Mouse (Mus musculus): ENCODE data around the gene Usp17lc. TPM values are rescaled to one million over a fixed set of nuclear protein-coding genes. Genes with fewer than 3 reads are reported as not detected.
"Not testable (repeated sequence)": the region's sequence is repeated elsewhere in the genome, so short reads cannot be mapped to it uniquely, and the experiment has no call there.

The Usp17lc gene
- not detected for total RNA-seq (2021)

- DNase-seq (ENCODE audit: extremely low spot score in 1 of 2, low spot score in 1 of 2) = not testable (repeated sequence)
Measured at GRCm38 (mm10) chr7:103414772-103415171, at the start of gene Usp17lc. Gene Usp17lc, plus strand, starts transcription at chr7:103415072.

- DNase-seq (ENCODE audit: extremely low spot score in 1 of 2, low spot score in 1 of 2) = no peak
Measured at GRCm38 (mm10) chr7:103386077-103386476, 28.8 kb upstream of the Usp17lc start, which contains the start of gene Olfr603. Gene Olfr603, minus strand, starts transcription at chr7:103386177.

GRCm38 (mm10) chr7:103397758-103398157 lies 17.1 kb upstream of the Usp17lc start:
- DNase-seq (ENCODE audit: extremely low spot score in 1 of 2, low spot score in 1 of 2) = no peak

- DNase-seq (ENCODE audit: extremely low spot score in 1 of 2, low spot score in 1 of 2) = no peak
Measured at GRCm38 (mm10) chr7:103398981-103399380, 15.9 kb upstream of the Usp17lc start.

- DNase-seq (ENCODE audit: extremely low spot score in 1 of 2, low spot score in 1 of 2) = not testable (repeated sequence)
Measured at GRCm38 (mm10) chr7:103406521-103407055, 8.3 kb upstream of the Usp17lc start.

DNA sequence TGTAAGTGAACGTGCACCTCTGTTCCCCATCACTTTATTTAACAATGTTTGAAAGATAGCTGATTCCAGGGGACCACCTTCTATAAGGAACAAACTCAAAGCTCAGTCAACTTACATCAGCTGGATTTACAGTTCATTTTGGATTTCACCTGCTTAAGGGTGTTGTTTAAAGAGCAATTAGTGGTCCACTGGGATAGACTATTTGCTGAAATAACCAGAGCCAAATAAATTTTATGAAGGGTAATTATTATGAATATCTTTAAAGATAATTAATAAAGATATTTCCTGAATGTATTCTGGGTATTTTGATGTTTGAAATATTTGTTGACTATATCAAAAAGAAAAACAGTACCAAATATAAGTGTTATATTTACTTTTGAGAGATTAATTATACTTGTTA lies 30.5 kb downstream of the Usp17lc start, which contains the start of gene Olfr605:
Gene Olfr605 (minus strand): TSS at position 101 of the 400 bp plus-strand sequence.
- no peak for DNase-seq (ENCODE audit: extremely low spot score in 1 of 2, low spot score in 1 of 2)

DNA sequence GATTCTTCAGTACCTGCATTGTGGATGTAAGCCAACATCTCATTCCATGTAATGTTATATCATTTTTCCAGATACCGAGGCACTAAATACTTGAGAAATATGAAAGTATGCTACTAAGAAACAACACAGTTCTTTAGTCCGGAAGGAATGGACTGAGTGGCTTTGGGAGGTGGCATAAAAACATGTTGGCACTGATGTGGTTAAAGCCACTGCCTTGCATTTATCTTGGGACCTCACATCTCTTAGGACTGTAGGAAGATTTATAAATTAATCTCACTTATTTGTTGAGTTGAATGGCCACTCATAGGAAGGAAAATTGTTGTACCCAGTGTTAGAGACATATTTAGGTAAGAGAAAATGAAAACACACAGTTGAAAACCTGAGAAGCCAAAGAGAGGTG lies 33.9 kb downstream of the Usp17lc start, which contains the start of gene Olfr606:
Gene Olfr606 (plus strand): TSS at position 301 of the 400 bp plus-strand sequence.
- DNase-seq (ENCODE audit: extremely low spot score in 1 of 2, low spot score in 1 of 2) = no peak

DNA sequence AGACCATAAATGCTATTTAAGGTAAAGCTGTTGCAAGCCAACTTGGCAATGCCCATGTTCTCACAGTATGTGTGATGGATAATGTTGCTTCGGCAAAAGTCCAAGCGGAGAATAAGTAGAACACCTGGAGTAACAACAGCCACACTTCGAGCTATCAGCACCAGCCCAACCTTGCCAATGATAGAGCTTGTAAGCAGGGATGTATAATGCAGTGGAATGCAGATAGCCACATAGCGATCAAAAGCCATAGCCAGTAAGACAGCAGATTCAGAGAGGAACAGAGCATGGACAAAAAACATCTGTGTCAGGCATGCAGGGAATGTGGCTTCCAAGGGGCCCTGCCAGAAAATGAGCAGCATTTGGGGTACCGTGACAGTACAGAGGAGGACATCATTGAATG lies 45.7 kb downstream of the Usp17lc start:
- DNase-seq (ENCODE audit: extremely low spot score in 1 of 2, low spot score in 1 of 2) = no peak

Small RNA genes within 50 kb of the gene (microRNA-seq; reads per million reads assigned to microRNA genes)
- gene Gm25774 = 0 reads per million in 2 experiments

Other genes starting within 250 kb of the Usp17lc start
- gene Olfr591, start 236.7 kb upstream of the Usp17lc start, total RNA-seq (2021) = not detected
- not detected for gene Olfr592, start 230.3 kb upstream of the Usp17lc start, total RNA-seq (2021)
- not detected for gene Olfr593, start 203.2 kb upstream of the Usp17lc start, total RNA-seq (2021)
- gene Olfr594, start 198.1 kb upstream of the Usp17lc start, total RNA-seq (2021) = not detected
- gene Usp17ld, start 162.6 kb upstream of the Usp17lc start, total RNA-seq (2021) = not detected
- gene Olfr596, start 109.4 kb upstream of the Usp17lc start, total RNA-seq (2021) = not detected
- not detected for gene Olfr597, start 98.8 kb upstream of the Usp17lc start, total RNA-seq (2021)
- gene Olfr598, start 91.5 kb upstream of the Usp17lc start, total RNA-seq (2021) = not detected
- not detected for gene Olfr599, start 79.2 kb upstream of the Usp17lc start, total RNA-seq (2021)
- not detected for gene Olfr600, start 65.4 kb upstream of the Usp17lc start, total RNA-seq (2021)
- gene Olfr601, start 52.4 kb upstream of the Usp17lc start, total RNA-seq (2021) = not detected
- not detected for gene Olfr603, start 28.9 kb upstream of the Usp17lc start, total RNA-seq (2021)
- gene Olfr605, start 30.4 kb downstream of the Usp17lc start, total RNA-seq (2021) = not detected
- not detected for gene Olfr606, start 34.0 kb downstream of the Usp17lc start, total RNA-seq (2021)
- gene Olfr607, start 49.1 kb downstream of the Usp17lc start, total RNA-seq (2021) = not detected
- gene Olfr608, start 54.8 kb downstream of the Usp17lc start, total RNA-seq (2021) = not detected
- not detected for gene Olfr609, start 83.0 kb downstream of the Usp17lc start, total RNA-seq (2021)
- not detected for gene Olfr610, start 97.0 kb downstream of the Usp17lc start, total RNA-seq (2021)
- not detected for gene Olfr611, start 105.8 kb downstream of the Usp17lc start, total RNA-seq (2021)
- gene Olfr612, start 127.6 kb downstream of the Usp17lc start, total RNA-seq (2021) = not detected
- not detected for gene Olfr613, start 133.0 kb downstream of the Usp17lc start, total RNA-seq (2021)
- gene Olfr615, start 141.0 kb downstream of the Usp17lc start, total RNA-seq (2021) = not detected
- not detected for gene Olfr616, start 154.1 kb downstream of the Usp17lc start, total RNA-seq (2021)
- not detected for gene Olfr617, start 158.0 kb downstream of the Usp17lc start, total RNA-seq (2021)
- gene Olfr618, start 175.0 kb downstream of the Usp17lc start, total RNA-seq (2021) = not detected
- not detected for gene Olfr619, start 185.5 kb downstream of the Usp17lc start, total RNA-seq (2021)
- gene Olfr620, start 197.5 kb downstream of the Usp17lc start, total RNA-seq (2021) = not detected
- gene Olfr622, start 227.6 kb downstream of the Usp17lc start, total RNA-seq (2021) = not detected
- not detected for gene Olfr623, start 248.6 kb downstream of the Usp17lc start, total RNA-seq (2021)

Measured in layer of hippocampus, postnatal 25 days (tissue).